Mouse (Mus musculus) midbrain, embryonic 12.5 days (tissue): ENCODE measurements around the gene Arl8b. TPM values are rescaled to one million over a fixed set of nuclear protein-coding genes. Genes with fewer than 3 reads are reported as not detected.

Experiments
- ATAC-seq: fragments of 200-750 bp; cut with Nextera tagmentation; 2 replicates; pipeline ENCODE4 v1.8.0; 2017; ENCODE audit warnings: low read depth, moderate TSS enrichment, moderate library complexity; ENCODE audit not compliant: low FRiP score
- H3K27ac ChIP-seq: fragments of 300-500 bp; sonication (generic); replicated peaks from 2 replicates; pipeline ENCODE4 v1.5.1; 2016; ENCODE audit warnings: mild to moderate bottlenecking
- H3K27me3 ChIP-seq: fragments of 300-500 bp; sonication (generic); 2 replicates; pipeline ENCODE4 v1.6.1; 2016; ENCODE audit warnings: mild to moderate bottlenecking
- H3K36me3 ChIP-seq: fragments of 300-500 bp; sonication (generic); 2 replicates; pipeline ENCODE4 v1.6.1; 2016
- H3K4me1 ChIP-seq: fragments of 300-500 bp; sonication (generic); 2 replicates; pipeline ENCODE4 v1.6.1; 2016
- H3K4me2 ChIP-seq: fragments of 300-500 bp; sonication (generic); replicated peaks from 2 replicates; pipeline ENCODE4 v1.6.1; 2016; ENCODE audit warnings: mild to moderate bottlenecking, moderate library complexity
- H3K4me3 ChIP-seq: fragments of 300-500 bp; sonication (generic); 2 replicates; pipeline ENCODE4 v1.5.1; 2016; ENCODE audit warnings: mild to moderate bottlenecking
- H3K9ac ChIP-seq: fragments of 300-500 bp; sonication (generic); replicated peaks from 2 replicates; pipeline ENCODE4 v1.6.1; 2016; ENCODE audit warnings: mild to moderate bottlenecking, moderate library complexity
- H3K9me3 ChIP-seq: fragments of 300-500 bp; sonication (generic); 2 replicates; pipeline ENCODE4 v1.6.1; 2016; ENCODE audit warnings: mild to moderate bottlenecking
- WGBS: fragments of 180-500 bp; shearing (Covaris S2); methylation state at CpG from one replicate; pipeline ENCODE4 v1.1.7; 2016; 5-methylcytosine and 5-hydroxymethylcytosine counted together
- polyA plus RNA-seq: library from polyadenylated mRNA; unstranded; fragments of >200 nt; fragmentation: Nextera tagmentation; extraction: Ambion mirVana; gene quantifications from 2 replicates; pipeline ENCODE4 v1.2.1, GENCODE M21; 2016

Arl8b gene
- 74.2 and 75.5 TPM in 2 replicates for polyA plus RNA-seq

GRCm38 (mm10) chr6:108782526-108783183, at the start of gene Arl8b:
TSS of gene Arl8b (plus strand) at chr6:108783099.
- peak within 1 kb of the TSS; percentile 78 for H3K27ac ChIP-seq
- peaks cover 13% of the 10 kb centered on the region for H3K4me1 ChIP-seq
- no peaks in the 10 kb centered on the region for H3K36me3 ChIP-seq
- H3K4me3 ChIP-seq: peak within 1 kb of the TSS; percentile 67
- peak within 1 kb of the TSS; percentile 80 for H3K9ac ChIP-seq
- no peaks in the 10 kb centered on the region for H3K27me3 ChIP-seq
- 10% methylated on average over 36 of the region's 36 CpGs for WGBS
- H3K9me3 ChIP-seq: no peaks in the 10 kb centered on the region
- ATAC-seq: peak; percentile 97
- peak within 1 kb of the TSS; percentile 69 for H3K4me2 ChIP-seq

- no peak overlapping the region for H3K27ac ChIP-seq
- H3K27me3 ChIP-seq: no peaks in the 10 kb centered on the region
- no peaks in the 10 kb centered on the region for H3K9me3 ChIP-seq
- 53% methylated on average over 9 of the region's 9 CpGs for WGBS
- H3K4me1 ChIP-seq: no peaks in the 10 kb centered on the region
- H3K36me3 ChIP-seq: no peaks in the 10 kb centered on the region
- ATAC-seq: peak; percentile 78
- no peak overlapping the region for H3K4me2 ChIP-seq
- no peak overlapping the region for H3K4me3 ChIP-seq
- no peak overlapping the region for H3K9ac ChIP-seq
These were observed 46.8 kb upstream of the Arl8b start for GRCm38 (mm10) chr6:108735910-108736750.

GRCm38 (mm10) chr6:108738463-108739203, 44.3 kb upstream of the Arl8b start:
- Histone ChIP-seq H3K9me3 (no peaks in the 10 kb centered on the region), H3K4me3 (no peak overlapping the region), H3K36me3 (no peaks in the 10 kb centered on the region), H3K4me1 (no peaks in the 10 kb centered on the region), H3K9ac (no peak overlapping the region), H3K27ac (no peak overlapping the region), H3K27me3 (no peaks in the 10 kb centered on the region), H3K4me2 (no peak overlapping the region)
- 77% methylated on average over 9 of the region's 9 CpGs for WGBS
- no peak for ATAC-seq

- Histone ChIP-seq H3K4me1 (no peaks in the 10 kb centered on the region), H3K27ac (no peak overlapping the region), H3K36me3 (no peaks in the 10 kb centered on the region), H3K4me2 (no peak overlapping the region), H3K9ac (no peak overlapping the region), H3K27me3 (no peaks in the 10 kb centered on the region), H3K9me3 (no peaks in the 10 kb centered on the region), H3K4me3 (no peak overlapping the region)
- no peak for ATAC-seq
- 66% methylated on average over 4 of the region's 4 CpGs for WGBS
These were observed 42.3 kb upstream of the Arl8b start for GRCm38 (mm10) chr6:108740579-108740978.

GRCm38 (mm10) chr6:108743730-108744129, 39.2 kb upstream of the Arl8b start:
- H3K9ac ChIP-seq: no peak overlapping the region
- 87% methylated on average over 5 of the region's 5 CpGs for WGBS

GRCm38 (mm10) chr6:108751324-108751723, 31.6 kb upstream of the Arl8b start:
- Histone ChIP-seq H3K4me1 (no peaks in the 10 kb centered on the region), H3K4me3 (no peak overlapping the region), H3K27me3 (no peaks in the 10 kb centered on the region), H3K9ac (no peak overlapping the region), H3K36me3 (no peaks in the 10 kb centered on the region), H3K9me3 (no peaks in the 10 kb centered on the region), H3K27ac (no peak overlapping the region), H3K4me2 (no peak overlapping the region)
- 94% methylated on average over 7 of the region's 7 CpGs for WGBS
- no peak for ATAC-seq

More at GRCm38 (mm10) chr6:108743730-108744129, 39.2 kb upstream of the Arl8b start:
- Histone ChIP-seq H3K4me3 (no peak overlapping the region), H3K4me1 (no peaks in the 10 kb centered on the region), H3K27ac (no peak overlapping the region), H3K27me3 (no peaks in the 10 kb centered on the region), H3K9me3 (no peaks in the 10 kb centered on the region), H3K36me3 (no peaks in the 10 kb centered on the region), H3K4me2 (no peak overlapping the region)
- ATAC-seq: no peak

- whole genome bisulfite sequencing: 70% methylated on average over 5 of the region's 5 CpGs
- Histone ChIP-seq H3K27ac (no peak overlapping the region), H3K36me3 (no peaks in the 10 kb centered on the region), H3K4me3 (no peak overlapping the region), H3K4me2 (no peak overlapping the region), H3K9ac (no peak overlapping the region), H3K27me3 (no peaks in the 10 kb centered on the region), H3K9me3 (no peaks in the 10 kb centered on the region), H3K4me1 (no peaks in the 10 kb centered on the region)
- no peak for ATAC-seq
These were observed 30.5 kb upstream of the Arl8b start for GRCm38 (mm10) chr6:108752395-108752794.

- H3K27ac ChIP-seq: no peak overlapping the region
- no peaks in the 10 kb centered on the region for H3K36me3 ChIP-seq
- no peak overlapping the region for H3K4me3 ChIP-seq
- no peak for ATAC-seq
- H3K27me3 ChIP-seq: no peaks in the 10 kb centered on the region
- no peak overlapping the region for H3K9ac ChIP-seq
- no peak overlapping the region for H3K4me2 ChIP-seq
- 94% methylated on average over 1 of the region's 1 CpGs for WGBS
- no peaks in the 10 kb centered on the region for H3K9me3 ChIP-seq
- no peaks in the 10 kb centered on the region for H3K4me1 ChIP-seq
These were observed 29.4 kb upstream of the Arl8b start for GRCm38 (mm10) chr6:108753536-108753935.

- Histone ChIP-seq H3K9me3 (no peaks in the 10 kb centered on the region), H3K4me1 (no peaks in the 10 kb centered on the region), H3K9ac (no peak overlapping the region), H3K36me3 (no peaks in the 10 kb centered on the region), H3K27ac (no peak overlapping the region), H3K4me3 (no peak overlapping the region), H3K27me3 (no peaks in the 10 kb centered on the region), H3K4me2 (no peak overlapping the region)
- no peak for ATAC-seq
- WGBS: 90% methylated on average over 1 of the region's 1 CpGs
These were observed 28.5 kb upstream of the Arl8b start for GRCm38 (mm10) chr6:108754376-108754775.

- WGBS: 93% methylated on average over 7 of the region's 7 CpGs
- Histone ChIP-seq H3K4me1 (no peaks in the 10 kb centered on the region), H3K36me3 (no peaks in the 10 kb centered on the region), H3K27me3 (no peaks in the 10 kb centered on the region), H3K27ac (no peak overlapping the region), H3K9ac (no peak overlapping the region), H3K4me3 (no peak overlapping the region), H3K9me3 (no peaks in the 10 kb centered on the region), H3K4me2 (no peak overlapping the region)
- no peak for ATAC-seq
These were observed 27.0 kb upstream of the Arl8b start for GRCm38 (mm10) chr6:108755936-108756335.

GRCm38 (mm10) chr6:108758997-108759697, 23.8 kb upstream of the Arl8b start:
- no peaks in the 10 kb centered on the region for H3K9me3 ChIP-seq
- WGBS: 83% methylated on average over 10 of the region's 10 CpGs
- no peak overlapping the region for H3K9ac ChIP-seq
- no peak overlapping the region for H3K4me3 ChIP-seq
- no peaks in the 10 kb centered on the region for H3K27me3 ChIP-seq
- H3K27ac ChIP-seq: no peak overlapping the region
- no peaks in the 10 kb centered on the region for H3K36me3 ChIP-seq
- ATAC-seq: no peak
- H3K4me1 ChIP-seq: no peaks in the 10 kb centered on the region
- no peak overlapping the region for H3K4me2 ChIP-seq
